Mouse (Mus musculus) embryonic facial prominence, embryonic 14.5 days (tissue): Measurements from ENCODE around the gene Ugt1a8. TPM values are rescaled to one million over a fixed set of nuclear protein-coding genes. Genes with fewer than 3 reads are reported as not detected.
"Not testable (repeated sequence)": the region's sequence is repeated elsewhere in the genome, so short reads cannot be mapped to it uniquely, and the experiment has no call there.

Source experiments
- ATAC-seq: fragments of 200-750 bp; cut with Nextera tagmentation; 2 replicates; pipeline ENCODE4 v1.8.0; 2017; ENCODE audit warnings: low read depth, moderate number of reproducible peaks, moderate TSS enrichment
- DNase-seq: peaks from one replicate; pipeline ENCODE4 v3.0.0-alpha.2; 2015; ENCODE audit warnings: low spot score
- H3K27ac ChIP-seq: fragments of 300-500 bp; sonication (generic); replicated peaks from 2 replicates; pipeline ENCODE4 v1.5.1; 2014; ENCODE audit warnings: low read depth, mild to moderate bottlenecking, low read length, moderate library complexity
- H3K27me3 ChIP-seq: fragments of 300-500 bp; sonication (generic); replicated peaks from 2 replicates; pipeline ENCODE4 v1.6.1; 2014; ENCODE audit warnings: low read length; ENCODE audit not compliant: control insufficient read depth, insufficient read depth
- H3K36me3 ChIP-seq: fragments of 300-500 bp; sonication (generic); 2 replicates; pipeline ENCODE4 v1.6.1; 2014; ENCODE audit warnings: low read length, mixed read lengths; ENCODE audit not compliant: control insufficient read depth, insufficient read depth
- H3K4me1 ChIP-seq: fragments of 300-500 bp; sonication (generic); 2 replicates; pipeline ENCODE4 v1.6.1; 2014; ENCODE audit warnings: antibody characterized with exemption, low read length; ENCODE audit not compliant: control insufficient read depth, insufficient read depth
- H3K4me2 ChIP-seq: fragments of 300-500 bp; sonication (generic); 2 replicates; pipeline ENCODE4 v1.6.1; 2014; ENCODE audit warnings: low read depth, mild to moderate bottlenecking, low read length, moderate library complexity, mixed read lengths
- H3K4me3 ChIP-seq: fragments of 300-500 bp; sonication (generic); 2 replicates; pipeline ENCODE4 v1.5.1; 2014; ENCODE audit warnings: low read depth, mild to moderate bottlenecking, low read length
- H3K9ac ChIP-seq: fragments of 300-500 bp; sonication (generic); 2 replicates; pipeline ENCODE4 v1.6.1; 2014; ENCODE audit warnings: low read depth, mild to moderate bottlenecking, low read length, moderate library complexity, mixed read lengths
- H3K9me3 ChIP-seq: fragments of 300-500 bp; sonication (generic); 2 replicates; pipeline ENCODE4 v1.6.1; 2016; ENCODE audit warnings: low read length; ENCODE audit not compliant: control insufficient read depth
- WGBS: fragments of 180-500 bp; shearing (Covaris S2); extraction: QIAGEN DNeasy Blood & Tissue Kit; methylation state at CpG from one replicate; pipeline ENCODE4 v1.1.7; 2014; 5-methylcytosine and 5-hydroxymethylcytosine counted together
- polyA plus RNA-seq: library from polyadenylated mRNA; unstranded; fragments of >200 nt; fragmentation: Nextera tagmentation; extraction: Ambion mirVana; gene quantifications from 2 replicates; pipeline ENCODE4 v1.2.1, GENCODE M21; 2014

The Ugt1a8 gene
- polyA plus RNA-seq, 1 experiment from 2014 or later: not detected

GRCm38 (mm10) chr1:88077128-88077527 is 10.5 kb upstream of the Ugt1a8 start:
- Histone ChIP-seq H3K4me2 (no peak overlapping the region), H3K9me3 (no peaks in the 10 kb centered on the region), H3K4me1 (no peaks in the 10 kb centered on the region), H3K36me3 (no peaks in the 10 kb centered on the region), H3K27ac (no peak overlapping the region), H3K4me3 (no peak overlapping the region), H3K27me3 (no peaks in the 10 kb centered on the region), H3K9ac (no peak overlapping the region)
- ATAC-seq: no peak
- no peak for DNase-seq
- WGBS: 90% methylated on average over 1 of the region's 1 CpGs

DNA sequence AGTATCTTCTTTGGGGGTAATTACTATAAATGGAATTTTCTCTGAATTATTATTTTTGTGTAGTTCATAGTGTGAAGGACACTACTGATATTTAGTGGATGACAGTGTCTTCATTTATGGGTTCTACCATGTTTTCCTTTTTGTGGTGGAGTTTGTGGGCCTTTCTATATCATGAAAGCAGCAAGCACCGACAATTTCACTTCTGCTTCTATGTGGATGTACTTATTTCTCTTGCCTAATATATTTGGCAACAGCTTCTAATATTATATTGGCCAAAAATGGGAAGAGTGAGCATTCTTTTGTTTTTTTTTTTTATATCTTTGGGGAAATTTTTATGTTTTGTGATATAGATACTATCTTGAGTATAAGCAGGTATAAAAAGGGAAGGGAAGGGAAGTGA is 5.9 kb upstream of the Ugt1a8 start:
- Histone ChIP-seq H3K27ac (no peak overlapping the region), H3K4me3 (no peak overlapping the region), H3K9me3 (no peaks in the 10 kb centered on the region), H3K27me3 (no peaks in the 10 kb centered on the region), H3K9ac (no peak overlapping the region), H3K4me2 (no peak overlapping the region), H3K4me1 (no peaks in the 10 kb centered on the region), H3K36me3 (no peaks in the 10 kb centered on the region)
- WGBS: 90% methylated on average over 1 of the region's 1 CpGs
- DNase-seq: no peak
- ATAC-seq: no peak

- Histone ChIP-seq H3K4me2 (no peak overlapping the region), H3K9ac (no peak overlapping the region), H3K4me1 (no peaks in the 10 kb centered on the region), H3K27me3 (no peaks in the 10 kb centered on the region), H3K36me3 (no peaks in the 10 kb centered on the region), H3K27ac (no peak overlapping the region), H3K9me3 (no peaks in the 10 kb centered on the region), H3K4me3 (no peak overlapping the region)
- ATAC-seq (no peak), DNase-seq (no peak)
- 77% methylated on average over 1 of the region's 1 CpGs for WGBS
These were observed 1.5 kb upstream of the Ugt1a8 start for GRCm38 (mm10) chr1:88086125-88086524.

DNA sequence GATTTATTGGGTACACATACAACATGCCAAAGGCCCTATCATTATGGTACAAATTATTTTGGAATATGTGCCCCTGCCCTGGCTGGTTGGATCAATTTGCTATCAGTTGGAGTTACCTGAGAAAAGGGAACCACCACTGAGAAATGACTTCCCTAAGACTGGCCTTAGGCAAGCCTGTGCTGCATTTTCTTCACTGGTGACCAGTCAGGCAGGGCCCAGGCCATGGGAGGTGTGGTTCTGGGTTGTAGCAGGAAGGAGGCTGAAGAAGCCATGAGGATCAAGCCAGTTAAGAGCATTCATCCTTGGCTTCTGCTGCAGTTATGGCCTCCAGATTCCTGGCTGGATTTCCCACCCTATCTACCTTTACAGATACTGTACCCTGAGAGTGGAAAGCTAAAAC is 4.7 kb downstream of the Ugt1a8 start:
- ATAC-seq: no peak
- Histone ChIP-seq H3K9ac (no peak overlapping the region), H3K27me3 (no peaks in the 10 kb centered on the region), H3K4me3 (no peak overlapping the region), H3K36me3 (no peaks in the 10 kb centered on the region), H3K27ac (no peak overlapping the region), H3K9me3 (no peaks in the 10 kb centered on the region), H3K4me1 (peaks cover 5% of the 10 kb centered on the region; the same call in 1 of the 2 replicates), H3K4me2 (no peak overlapping the region)
- no peak for DNase-seq

GRCm38 (mm10) chr1:88094270-88094676 is 6.7 kb downstream of the Ugt1a8 start:
- not testable (repeated sequence) for DNase-seq, H3K9ac ChIP-seq
- H3K27ac ChIP-seq: 0 out of 2 replicates have a peak overlapping the region, but pooled peaks have one; percentile 80

GRCm38 (mm10) chr1:88094941-88095492 is 7.4 kb downstream of the Ugt1a8 start, which contains the start of gene Ugt1a7c:
Ugt1a7c (plus strand) TSS chr1:88095062.
- Histone ChIP-seq H3K4me1 (peaks cover 5% of the 10 kb centered on the region; the same call in 1 of the 2 replicates), H3K9ac (no peak within 1 kb of the TSS; the same call in 1 of the 2 replicates), H3K4me3 (no peak within 1 kb of the TSS), H3K27me3 (no peaks in the 10 kb centered on the region), H3K27ac (peak within 1 kb of the TSS; percentile 80), H3K9me3 (no peaks in the 10 kb centered on the region), H3K4me2 (peak within 1 kb of the TSS; percentile 36; the same call in 1 of the 2 replicates), H3K36me3 (no peaks in the 10 kb centered on the region)
- WGBS: 30% methylated on average over 10 of the region's 10 CpGs
- no peak for ATAC-seq
- peak; percentile 61 for DNase-seq

More at GRCm38 (mm10) chr1:88094270-88094676, 6.7 kb downstream of the Ugt1a8 start:
- not testable (repeated sequence) for H3K4me1 ChIP-seq, H3K27me3 ChIP-seq, H3K9me3 ChIP-seq, H3K4me3 ChIP-seq, H3K4me2 ChIP-seq, H3K36me3 ChIP-seq, ATAC-seq
- WGBS: 74% methylated on average over 3 of the region's 3 CpGs

DNA sequence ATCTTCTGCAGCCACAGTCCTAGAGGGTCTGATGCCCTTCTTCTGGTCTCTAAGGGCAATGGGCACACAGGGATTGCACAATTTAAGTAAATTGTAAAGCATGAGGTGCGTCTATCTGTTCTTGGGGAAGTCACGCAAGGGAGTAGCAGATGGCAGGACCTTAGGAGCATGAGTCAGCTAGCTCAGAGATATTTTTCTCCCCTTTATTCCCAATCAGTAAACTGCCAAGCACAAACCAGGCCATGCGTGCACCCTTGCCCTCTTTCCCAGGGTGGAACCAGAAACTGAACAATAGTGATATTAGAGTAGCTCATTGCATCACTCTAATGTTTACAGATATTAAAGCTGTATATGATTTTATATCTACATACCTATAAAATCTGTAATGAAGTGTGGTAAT is 10.9 kb downstream of the Ugt1a8 start:
- H3K27ac ChIP-seq, H3K4me3 ChIP-seq, H3K27me3 ChIP-seq, H3K9ac ChIP-seq, H3K36me3 ChIP-seq, H3K4me1 ChIP-seq, ATAC-seq, H3K9me3 ChIP-seq, H3K4me2 ChIP-seq, DNase-seq: not testable (repeated sequence)
- 93% methylated on average over 3 of the region's 3 CpGs for WGBS

GRCm38 (mm10) chr1:88099691-88100090 is 12.1 kb downstream of the Ugt1a8 start:
- H3K4me2 ChIP-seq, H3K9ac ChIP-seq, H3K36me3 ChIP-seq, DNase-seq, H3K9me3 ChIP-seq, H3K27ac ChIP-seq, H3K4me1 ChIP-seq, H3K27me3 ChIP-seq, ATAC-seq, H3K4me3 ChIP-seq: not testable (repeated sequence)
- 75% methylated on average over 2 of the region's 2 CpGs for WGBS

GRCm38 (mm10) chr1:88103019-88103418 is 15.4 kb downstream of the Ugt1a8 start, which contains the start of gene Ugt1a6b:
Ugt1a6b (plus strand) TSS chr1:88103252.
- H3K36me3 ChIP-seq, H3K27ac ChIP-seq, H3K27me3 ChIP-seq, H3K4me3 ChIP-seq, H3K4me2 ChIP-seq, H3K4me1 ChIP-seq, H3K9ac ChIP-seq, H3K9me3 ChIP-seq: not testable (repeated sequence)
- DNase-seq: peak; percentile 67
- 78% methylated on average over 1 of the region's 3 CpGs for WGBS
- ATAC-seq: peak; percentile 71; the same call in 1 of the 2 replicates
